Mouse (Mus musculus) left cerebral cortex, adult 2 months (tissue): ENCODE measurements around the gene Vmn2r19. TPM values are rescaled to one million over a fixed set of nuclear protein-coding genes. Genes with fewer than 3 reads are reported as not detected.

Source experiments
- DNase-seq, 2 experiments: peaks; one replicate each; pipeline ENCODE4 v3.0.0; 2021 to 2022; ENCODE audit warnings: low spot score in 2 of 2, mixed read lengths in 1 of 2; ENCODE audit errors: extremely low spot score in 1 of 2
- H3K27ac ChIP-seq: fragments of 200-600 bp; 2 replicates; pipeline ENCODE4 v1.8.1; 2022
- H3K4me3 ChIP-seq: fragments of 200-600 bp; 2 replicates; pipeline ENCODE4 v1.8.1; 2022
- CTCF ChIP-seq: fragments of 200-600 bp; IDR thresholded peaks from 2 replicates; pipeline ENCODE4 v1.8.1; 2022; ENCODE audit warnings: antibody characterized with exemption, mild to moderate bottlenecking, moderate library complexity
- intact Hi-C: fragments of 180-260 bp; cut with DNase I; formaldehyde crosslinking; loops from one replicate; pipeline ENCODE4 v1.15.1; 2025
- long read RNA-seq, 2 experiments: library from polyadenylated mRNA; stranded (forward); transcript quantifications; one replicate each; pipeline ENCODE4 v2.0.0; 2021; ENCODE audit warnings: borderline mapping rate in 2 of 2
- total RNA-seq, 2 experiments: library from RNA; stranded (reverse); gene quantifications; 2 replicates each; pipeline ENCODE4 v1.2.3; 2021

The Vmn2r19 gene
- not detected for total RNA-seq
- long read RNA-seq, experiment 1: 0 reads
- long read RNA-seq, experiment 2: 0 reads

DNA sequence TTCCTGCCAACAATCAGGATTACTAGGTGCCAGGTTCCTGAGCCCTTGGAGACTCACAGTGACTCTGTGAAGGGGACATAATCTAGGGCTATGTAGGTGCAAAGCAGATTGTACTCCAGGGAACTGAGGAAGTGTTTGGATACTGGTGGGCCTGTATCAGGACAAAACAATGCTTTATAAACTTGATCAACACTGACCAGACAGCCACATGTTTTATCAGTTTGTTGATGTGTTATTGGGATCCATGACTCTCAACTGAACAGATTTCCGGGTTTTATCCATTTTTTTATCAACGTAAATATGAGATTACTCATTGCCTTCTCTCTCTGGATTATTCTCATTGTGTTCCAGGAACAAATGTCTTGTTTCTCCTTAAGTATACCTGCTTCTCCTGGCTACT is at the start of gene Vmn2r19:
Gene Vmn2r19 (plus strand): TSS at position 301 of the 400 bp plus-strand sequence.
- Histone ChIP-seq H3K4me3 (no peak within 1 kb of the TSS), H3K27ac (no peak within 1 kb of the TSS)
- no peak for TF ChIP-seq CTCF
- intact Hi-C loops: no loop called here
- no peak for DNase-seq

GRCm38 (mm10) chr6:123258946-123259345 is 49.2 kb upstream of the Vmn2r19 start:
- TF ChIP-seq CTCF: peak; percentile 10
- DNase-seq: no peak
- Histone ChIP-seq H3K27ac (no peak overlapping the region), H3K4me3 (no peak overlapping the region)
- intact Hi-C loops: loop anchor here (10.0 kb wide), 1 partner anchor 364 kb away; no protein-coding TSS in a partner anchor

- no peak overlapping the region for H3K27ac ChIP-seq
- intact Hi-C loops: loop anchor here (10.0 kb wide), 1 partner anchor 365 kb away; no protein-coding TSS in a partner anchor
- no peak for TF ChIP-seq CTCF
- no peak for DNase-seq
- no peak overlapping the region for H3K4me3 ChIP-seq
Observed at GRCm38 (mm10) chr6:123259889-123260603, 48.1 kb upstream of the Vmn2r19 start.

GRCm38 (mm10) chr6:123260868-123261267 is 47.3 kb upstream of the Vmn2r19 start:
- H3K4me3 ChIP-seq: no peak overlapping the region
- no peak for DNase-seq
- intact Hi-C loops: no loop called here
- TF ChIP-seq CTCF: no peak
- no peak overlapping the region for H3K27ac ChIP-seq

DNA sequence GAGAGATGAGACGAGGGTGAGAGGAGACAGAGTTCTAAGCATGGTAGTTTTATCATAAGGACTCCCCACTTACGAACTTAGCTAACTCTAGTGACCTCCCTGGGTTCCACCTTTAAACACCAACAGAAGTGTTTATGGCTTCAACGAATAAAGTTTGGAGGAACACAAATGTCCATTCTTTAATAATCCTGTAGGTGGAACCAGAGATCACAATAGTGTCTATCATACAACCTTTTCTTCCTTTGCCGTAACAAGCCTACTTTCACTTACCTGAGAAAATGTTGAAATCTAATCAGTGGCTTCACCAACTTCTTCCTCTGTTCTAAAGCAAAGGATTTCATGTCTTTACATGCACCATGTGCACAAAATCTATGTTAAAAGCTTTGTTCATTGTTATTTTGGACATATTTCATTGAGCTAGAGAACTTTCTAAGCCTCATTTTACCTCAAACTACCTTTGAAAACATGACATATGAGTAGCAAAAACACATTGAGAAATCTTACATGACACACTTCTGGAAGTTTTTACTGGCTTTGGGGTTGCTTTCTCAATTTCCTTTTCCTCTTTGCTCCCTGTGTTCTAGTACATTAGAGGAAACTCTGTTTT is 46.5 kb upstream of the Vmn2r19 start, which contains the start of gene Clec4d:
Gene Clec4d (plus strand): TSS at position 557 of the 607 bp plus-strand sequence.
- intact Hi-C loops: no loop called here
- no peak; the same call in 1 of the 2 replicates for TF ChIP-seq CTCF
- no peak within 1 kb of the TSS for H3K4me3 ChIP-seq
- no peak for DNase-seq
- H3K27ac ChIP-seq: no peak within 1 kb of the TSS

DNA sequence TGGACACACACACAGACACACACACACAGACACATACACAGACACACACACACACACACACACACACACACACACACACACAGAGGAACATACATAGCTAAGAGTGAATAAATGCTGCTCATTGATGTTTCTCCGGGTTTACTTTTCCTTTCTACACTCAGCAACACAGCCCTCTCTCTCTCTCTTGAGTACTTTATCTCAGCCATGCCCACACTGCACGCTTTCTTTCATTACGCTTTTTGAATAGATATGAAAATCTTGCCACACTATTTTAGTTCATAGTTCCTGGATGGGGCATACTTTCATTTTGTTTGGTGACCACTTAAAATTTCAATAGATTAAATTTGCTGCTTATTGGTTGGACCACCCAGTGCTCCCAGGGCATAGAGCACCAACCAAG is 43.9 kb upstream of the Vmn2r19 start:
- no peak overlapping the region for H3K27ac ChIP-seq
- intact Hi-C loops: no loop called here
- no peak for DNase-seq
- no peak for TF ChIP-seq CTCF
- H3K4me3 ChIP-seq: no peak overlapping the region

- TF ChIP-seq CTCF: no peak
- intact Hi-C loops: no loop called here
- Histone ChIP-seq H3K27ac (no peak overlapping the region), H3K4me3 (no peak overlapping the region)
- DNase-seq: no peak
Observed at GRCm38 (mm10) chr6:123265809-123266208, 42.3 kb upstream of the Vmn2r19 start.

DNA sequence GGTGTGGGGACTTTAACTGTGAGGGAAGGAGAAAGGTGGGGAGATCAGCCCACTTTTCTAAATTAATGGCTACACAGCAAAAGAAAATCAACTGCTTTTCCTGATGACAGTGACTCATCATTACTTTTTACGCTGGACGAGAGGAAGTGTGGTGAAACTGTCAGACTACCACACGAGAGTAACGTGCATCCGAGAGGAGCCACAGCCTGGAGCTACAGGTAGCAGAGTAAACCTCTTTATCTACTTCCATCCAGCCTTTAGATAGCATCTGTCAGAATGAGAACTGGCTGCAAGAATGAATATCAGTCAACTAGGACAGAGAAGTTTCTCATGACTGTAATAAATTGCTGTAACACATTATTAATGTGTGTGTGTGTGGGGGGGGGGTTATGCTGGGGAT is 41.2 kb upstream of the Vmn2r19 start:
- no peak for DNase-seq
- no peak for TF ChIP-seq CTCF
- no peak overlapping the region for H3K4me3 ChIP-seq
- intact Hi-C loops: no loop called here
- no peak overlapping the region for H3K27ac ChIP-seq

- peak in 1 of 2 experiments; percentile 10 for DNase-seq
- Histone ChIP-seq H3K4me3 (no peak overlapping the region), H3K27ac (no peak overlapping the region)
- no peak for TF ChIP-seq CTCF
- intact Hi-C loops: no loop called here
Observed at GRCm38 (mm10) chr6:123279443-123279842, 28.7 kb upstream of the Vmn2r19 start.

- no peak for DNase-seq
- intact Hi-C loops: no loop called here
- H3K27ac ChIP-seq: no peak overlapping the region
- no peak for TF ChIP-seq CTCF
- no peak overlapping the region for H3K4me3 ChIP-seq
Observed at GRCm38 (mm10) chr6:123286311-123286710, 21.8 kb upstream of the Vmn2r19 start.

DNA sequence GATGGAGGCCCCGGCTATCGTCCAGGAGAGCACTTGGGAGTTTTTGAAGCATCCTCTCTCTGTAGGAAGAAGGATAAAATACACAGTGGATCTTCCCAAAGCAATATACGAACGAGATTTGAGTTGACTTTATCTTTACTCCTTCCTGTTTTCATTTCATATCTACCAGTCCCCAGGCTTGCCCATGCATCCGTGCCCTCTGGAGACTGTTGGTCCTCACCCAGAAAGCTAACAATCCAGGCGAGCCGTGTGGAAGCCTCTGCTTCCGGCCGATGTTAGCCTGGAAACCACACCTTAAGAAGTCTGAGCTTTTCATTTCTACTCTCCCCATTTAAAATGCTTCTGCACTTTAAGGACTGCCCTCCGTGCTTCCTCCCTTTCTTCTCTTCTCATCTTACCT is 19.2 kb upstream of the Vmn2r19 start:
- intact Hi-C loops: no loop called here
- no peak overlapping the region for H3K27ac ChIP-seq
- TF ChIP-seq CTCF: no peak

GRCm38 (mm10) chr6:123289753-123290152 is 18.4 kb upstream of the Vmn2r19 start, which contains the start of gene Clec4e:
Gene Clec4e (minus strand): TSS chr6:123289870.
- TF ChIP-seq CTCF: no peak
- no peak for DNase-seq
- intact Hi-C loops: no loop called here
- H3K27ac ChIP-seq: no peak within 1 kb of the TSS
- no peak within 1 kb of the TSS for H3K4me3 ChIP-seq

More for the DNA sequence above, 19.2 kb upstream of the Vmn2r19 start:
- no peak overlapping the region for H3K4me3 ChIP-seq
- DNase-seq: no peak
